Mouse (Mus musculus) liver, embryonic 11.5 days (tissue): ENCODE data around the gene Dock2. TPM values are rescaled to one million over a fixed set of nuclear protein-coding genes. Genes with fewer than 3 reads are reported as not detected.

Experiments used
- ATAC-seq: fragments of 200-750 bp; cut with Nextera tagmentation; replicated peaks from 2 replicates; pipeline ENCODE4 v1.8.0; 2017; ENCODE audit warnings: moderate number of reproducible peaks, mild to moderate bottlenecking, moderate TSS enrichment, moderate library complexity; ENCODE audit not compliant: low FRiP score
- DNase-seq: peaks from one replicate; pipeline ENCODE4 v3.0.0-alpha.2; 2017; ENCODE audit warnings: low spot score
- H3K27ac ChIP-seq: fragments of 300-500 bp; sonication (generic); 2 replicates; pipeline ENCODE4 v1.5.1; 2014; ENCODE audit warnings: mild to moderate bottlenecking, low read depth, low read length, control low read depth
- H3K27me3 ChIP-seq: fragments of 300-500 bp; sonication (generic); replicated peaks from 2 replicates; pipeline ENCODE4 v1.6.1; 2014; ENCODE audit warnings: low read length, mixed read lengths; ENCODE audit not compliant: control insufficient read depth, insufficient read depth
- H3K36me3 ChIP-seq: fragments of 300-500 bp; sonication (generic); 2 replicates; pipeline ENCODE4 v1.6.1; 2014; ENCODE audit warnings: mild to moderate bottlenecking, low read length, moderate library complexity, mixed read lengths; ENCODE audit not compliant: control insufficient read depth, insufficient read depth
- H3K4me1 ChIP-seq: fragments of 300-500 bp; sonication (generic); replicated peaks from 2 replicates; pipeline ENCODE4 v1.6.1; 2014; ENCODE audit warnings: low read length, mixed read lengths; ENCODE audit not compliant: control insufficient read depth, insufficient read depth
- H3K4me2 ChIP-seq: fragments of 300-500 bp; sonication (generic); 2 replicates; pipeline ENCODE4 v1.6.1; 2014; ENCODE audit warnings: mild to moderate bottlenecking, control low read depth, moderate library complexity
- H3K4me3 ChIP-seq: fragments of 300-500 bp; sonication (generic); 2 replicates; pipeline ENCODE4 v1.5.1; 2014; ENCODE audit warnings: low read depth, low read length, control low read depth
- H3K9ac ChIP-seq: fragments of 300-500 bp; sonication (generic); 2 replicates; pipeline ENCODE4 v1.6.1; 2014; ENCODE audit warnings: low read depth, low read length, control low read depth
- H3K9me3 ChIP-seq: fragments of 300-500 bp; sonication (generic); 2 replicates; pipeline ENCODE4 v1.6.1; 2016; ENCODE audit warnings: low read length, inconsistent platforms, mixed read lengths; ENCODE audit not compliant: control insufficient read depth
- WGBS: fragments of 180-500 bp; shearing (Covaris S2); extraction: QIAGEN DNeasy Blood & Tissue Kit; methylation state at CpG from one replicate; pipeline ENCODE4 v1.1.7; 2014; 5-methylcytosine and 5-hydroxymethylcytosine counted together
- polyA plus RNA-seq: library from polyadenylated mRNA; unstranded; fragments of >200 nt; fragmentation: Nextera tagmentation; extraction: Ambion mirVana; gene quantifications from 2 replicates; pipeline ENCODE4 v1.2.1, GENCODE M21; 2014

Dock2 gene
- polyA plus RNA-seq, 1 experiment from 2014 or later: 6.6 TPM

DNA sequence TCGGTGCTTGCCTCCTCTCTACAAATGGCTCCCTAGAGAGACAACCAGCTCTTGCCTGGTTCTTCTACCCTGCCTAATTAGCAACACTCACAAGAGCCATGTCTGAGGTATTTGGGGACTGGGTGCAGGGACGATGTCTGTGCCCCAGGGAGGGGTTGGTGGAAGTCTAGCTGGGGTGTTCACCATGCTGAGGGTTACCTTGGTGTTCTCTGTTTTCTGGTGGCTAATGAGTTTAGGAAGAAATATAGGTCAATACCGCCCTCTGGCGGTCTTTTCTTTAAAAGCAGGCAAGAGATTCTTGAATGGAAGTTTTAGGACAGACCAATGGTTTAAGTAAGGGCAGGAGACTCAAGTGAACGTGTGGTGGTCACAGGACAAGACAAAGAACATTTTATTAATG is 570.8 kb downstream of the Dock2 start:
- WGBS: 19% methylated on average over 5 of the region's 5 CpGs
- DNase-seq (no peak), ATAC-seq (no peak)
- no peak overlapping the region for H3K4me2 ChIP-seq
- H3K4me1 ChIP-seq: no peaks in the 10 kb centered on the region
- H3K9ac ChIP-seq: no peak overlapping the region
- H3K4me3 ChIP-seq: no peak overlapping the region
- H3K36me3 ChIP-seq: no peaks in the 10 kb centered on the region
- no peaks in the 10 kb centered on the region for H3K9me3 ChIP-seq
- H3K27me3 ChIP-seq: no peaks in the 10 kb centered on the region
- H3K27ac ChIP-seq: no peak overlapping the region

DNA sequence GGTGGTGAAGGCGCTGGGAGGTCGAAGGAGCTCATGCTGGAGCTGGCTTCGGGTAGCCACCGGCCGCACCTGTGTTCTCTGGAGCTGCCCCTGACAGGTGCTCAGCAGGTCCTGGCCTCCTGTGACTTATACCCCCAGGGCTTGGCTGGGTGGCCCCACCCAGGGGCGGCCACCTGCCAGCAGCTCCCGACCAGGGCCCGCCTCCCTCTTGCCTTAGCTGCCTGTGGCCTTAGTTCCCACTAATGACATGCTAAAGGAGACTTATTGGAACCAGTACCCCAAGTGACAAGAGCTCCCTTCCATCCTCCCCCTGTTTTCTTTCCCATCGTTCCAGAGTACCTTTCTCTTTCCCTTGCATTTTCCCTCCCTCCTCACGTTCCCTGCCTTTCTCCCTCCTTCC is 575.7 kb downstream of the Dock2 start, which contains the start of gene Foxi1:
Foxi1 (minus strand) TSS at position 101 of the 400 bp plus-strand sequence.
- Histone ChIP-seq H3K27me3 (no peaks in the 10 kb centered on the region; the same call in 1 of the 2 replicates), H3K36me3 (no peaks in the 10 kb centered on the region), H3K9ac (no peak within 1 kb of the TSS), H3K4me1 (no peaks in the 10 kb centered on the region), H3K4me3 (no peak within 1 kb of the TSS), H3K4me2 (no peak within 1 kb of the TSS), H3K9me3 (no peaks in the 10 kb centered on the region), H3K27ac (no peak within 1 kb of the TSS)
- ATAC-seq (no peak), DNase-seq (no peak)
- WGBS: 70% methylated on average over 10 of the region's 10 CpGs

DNA sequence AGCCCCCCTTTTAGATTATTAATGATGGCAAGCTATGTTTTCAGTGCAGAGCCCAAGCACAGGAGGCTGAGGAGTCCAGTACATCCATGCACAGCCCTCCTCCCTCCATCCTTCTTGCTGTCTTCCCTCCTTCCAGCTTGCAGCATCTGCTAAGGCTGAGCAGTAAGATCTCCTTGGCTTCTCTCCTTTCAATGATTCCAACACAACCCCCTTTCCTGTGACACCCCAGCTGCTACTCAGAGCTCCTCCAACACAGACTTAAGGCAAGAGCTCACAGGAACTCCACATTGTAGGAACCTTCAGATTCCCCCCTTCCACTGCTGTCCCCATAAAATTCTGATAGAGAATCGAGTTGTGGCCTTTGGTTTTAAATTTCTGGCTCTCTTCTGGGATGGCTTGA is 580.9 kb downstream of the Dock2 start:
- H3K9ac ChIP-seq: no peak overlapping the region

DNA sequence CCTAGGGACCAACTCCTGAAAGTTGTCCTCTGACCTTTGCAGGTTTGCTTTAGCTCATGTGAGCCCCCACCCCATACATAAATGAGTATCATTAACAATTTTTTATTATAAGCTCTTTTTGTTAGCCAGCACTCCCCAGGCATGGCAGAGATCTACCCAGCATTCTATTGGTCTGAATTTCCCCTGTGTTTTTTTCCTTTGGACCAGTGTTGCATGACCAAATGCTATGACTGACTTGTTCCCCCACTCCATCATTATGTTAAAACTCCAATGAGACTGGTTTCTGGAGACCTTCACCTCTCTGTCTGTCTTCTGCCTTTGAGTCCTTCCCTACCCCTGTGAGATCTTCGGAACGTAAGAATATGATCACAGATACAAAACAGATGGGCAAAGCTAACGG is 588.5 kb downstream of the Dock2 start:
- H3K9ac ChIP-seq: no peak overlapping the region
- no peak overlapping the region for H3K27ac ChIP-seq
- no peaks in the 10 kb centered on the region; the same call in 1 of the 2 replicates for H3K27me3 ChIP-seq
- ATAC-seq (no peak), DNase-seq (no peak)
- no peaks in the 10 kb centered on the region for H3K9me3 ChIP-seq
- H3K4me1 ChIP-seq: no peaks in the 10 kb centered on the region
- WGBS: 87% methylated on average over 3 of the region's 3 CpGs
- no peak overlapping the region for H3K4me2 ChIP-seq
- no peaks in the 10 kb centered on the region for H3K36me3 ChIP-seq
- no peak overlapping the region for H3K4me3 ChIP-seq

More for the DNA sequence above, 580.9 kb downstream of the Dock2 start:
- DNase-seq: no peak
- H3K4me3 ChIP-seq: no peak overlapping the region
- no peak overlapping the region for H3K27ac ChIP-seq
- H3K9me3 ChIP-seq: no peaks in the 10 kb centered on the region
- no peaks in the 10 kb centered on the region for H3K36me3 ChIP-seq
- ATAC-seq: no peak
- 47% methylated on average over 1 of the region's 1 CpGs for WGBS
- no peaks in the 10 kb centered on the region for H3K4me1 ChIP-seq
- no peak overlapping the region for H3K4me2 ChIP-seq
- no peaks in the 10 kb centered on the region; the same call in 1 of the 2 replicates for H3K27me3 ChIP-seq

DNA sequence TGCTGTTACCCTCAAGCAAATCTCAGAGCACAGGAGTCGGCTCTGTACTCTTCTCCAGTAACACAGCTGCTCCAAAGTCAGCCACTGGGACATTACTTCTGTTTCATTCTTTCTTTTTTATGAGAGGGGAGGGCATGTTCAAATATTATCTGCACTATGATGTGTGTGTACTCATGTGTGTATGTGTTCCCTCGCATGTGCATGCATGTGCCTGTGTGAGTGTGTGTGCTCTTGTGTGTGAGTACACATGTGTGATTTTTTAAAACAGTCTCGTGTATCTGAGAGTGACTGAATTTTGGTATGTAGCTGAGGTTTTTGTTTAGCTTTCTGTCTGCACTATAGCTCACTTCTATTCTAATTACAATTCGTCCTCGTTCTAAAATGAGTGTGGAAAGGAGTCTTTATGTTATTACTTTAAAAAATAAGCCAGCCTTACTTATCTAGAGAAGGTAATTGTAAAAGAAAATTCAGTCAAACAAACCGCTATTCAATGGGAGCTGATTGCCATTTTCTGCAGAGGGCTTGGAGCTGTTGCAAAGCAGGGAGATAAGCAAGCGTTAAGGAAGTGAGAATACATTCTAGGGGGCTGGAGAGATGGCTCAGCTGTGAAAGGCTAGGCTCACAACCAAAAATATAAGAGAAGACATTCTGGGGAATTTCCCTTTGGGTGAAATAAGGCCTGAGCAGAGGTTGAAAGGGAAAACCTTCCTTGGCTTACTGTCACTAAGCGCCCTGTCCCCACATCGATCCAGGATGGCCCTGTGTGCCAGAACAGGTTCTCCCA is 589.3 kb downstream of the Dock2 start:
- Histone ChIP-seq H3K9me3 (no peaks in the 10 kb centered on the region), H3K4me1 (no peaks in the 10 kb centered on the region), H3K27me3 (no peaks in the 10 kb centered on the region; the same call in 1 of the 2 replicates), H3K4me2 (no peak overlapping the region), H3K36me3 (no peaks in the 10 kb centered on the region), H3K27ac (no peak overlapping the region), H3K9ac (no peak overlapping the region), H3K4me3 (no peak overlapping the region)
- ATAC-seq: no peak
- WGBS: 54% methylated on average over 9 of the region's 9 CpGs
- DNase-seq: no peak

DNA sequence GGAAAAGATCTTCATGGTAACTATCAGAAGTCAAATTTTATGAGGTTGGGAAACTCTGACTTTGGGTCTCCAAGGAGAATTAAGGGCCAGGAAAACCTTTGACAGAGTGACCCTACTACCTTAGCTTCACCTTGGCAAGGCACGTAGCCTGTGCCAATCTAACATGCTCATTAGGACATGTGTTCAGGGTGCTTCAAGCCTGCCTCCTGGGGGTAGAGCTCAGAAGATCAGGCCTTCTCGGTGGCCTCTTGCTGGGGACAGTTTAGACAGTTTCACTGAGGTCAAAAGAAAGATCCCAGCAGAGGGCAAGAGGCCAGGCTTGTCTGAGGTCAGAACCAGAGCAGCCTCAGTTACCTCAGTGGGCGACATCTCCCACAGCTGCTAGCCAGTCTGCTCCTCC is 590.0 kb downstream of the Dock2 start:
- WGBS: 48% methylated on average over 3 of the region's 3 CpGs
- H3K4me2 ChIP-seq: no peak overlapping the region
- DNase-seq (no peak), ATAC-seq (no peak)
- no peak overlapping the region for H3K27ac ChIP-seq
- H3K9me3 ChIP-seq: no peaks in the 10 kb centered on the region
- no peaks in the 10 kb centered on the region for H3K4me1 ChIP-seq
- no peaks in the 10 kb centered on the region; the same call in 1 of the 2 replicates for H3K27me3 ChIP-seq
- H3K4me3 ChIP-seq: no peak overlapping the region
- H3K36me3 ChIP-seq: no peaks in the 10 kb centered on the region
- H3K9ac ChIP-seq: no peak overlapping the region

DNA sequence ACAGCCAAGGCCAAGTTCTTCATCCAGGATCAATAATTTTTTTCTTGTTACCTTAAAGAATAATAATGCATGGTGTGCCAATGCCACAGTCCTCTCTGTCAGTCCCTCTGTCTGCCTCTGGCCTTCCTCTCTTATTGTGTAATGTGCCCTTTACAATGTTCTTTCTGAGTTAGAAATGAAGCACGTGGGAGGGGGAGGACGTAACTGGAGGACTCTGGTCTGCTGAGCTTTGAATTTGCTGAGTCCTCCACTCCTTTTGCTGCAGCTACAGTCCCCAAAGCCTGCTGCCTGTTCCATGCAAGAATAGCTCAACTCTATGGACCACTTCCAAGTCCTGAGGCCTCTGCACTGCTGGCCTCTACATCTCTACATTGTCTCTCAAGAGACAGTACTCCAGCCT is 599.4 kb downstream of the Dock2 start:
- Histone ChIP-seq H3K4me1 (no peaks in the 10 kb centered on the region), H3K9ac (no peak overlapping the region), H3K9me3 (no peaks in the 10 kb centered on the region), H3K4me3 (no peak overlapping the region), H3K27me3 (no peaks in the 10 kb centered on the region), H3K36me3 (no peaks in the 10 kb centered on the region), H3K4me2 (no peak overlapping the region), H3K27ac (no peak overlapping the region)
- no peak for DNase-seq
- 68% methylated on average over 2 of the region's 2 CpGs for WGBS
- no peak for ATAC-seq

DNA sequence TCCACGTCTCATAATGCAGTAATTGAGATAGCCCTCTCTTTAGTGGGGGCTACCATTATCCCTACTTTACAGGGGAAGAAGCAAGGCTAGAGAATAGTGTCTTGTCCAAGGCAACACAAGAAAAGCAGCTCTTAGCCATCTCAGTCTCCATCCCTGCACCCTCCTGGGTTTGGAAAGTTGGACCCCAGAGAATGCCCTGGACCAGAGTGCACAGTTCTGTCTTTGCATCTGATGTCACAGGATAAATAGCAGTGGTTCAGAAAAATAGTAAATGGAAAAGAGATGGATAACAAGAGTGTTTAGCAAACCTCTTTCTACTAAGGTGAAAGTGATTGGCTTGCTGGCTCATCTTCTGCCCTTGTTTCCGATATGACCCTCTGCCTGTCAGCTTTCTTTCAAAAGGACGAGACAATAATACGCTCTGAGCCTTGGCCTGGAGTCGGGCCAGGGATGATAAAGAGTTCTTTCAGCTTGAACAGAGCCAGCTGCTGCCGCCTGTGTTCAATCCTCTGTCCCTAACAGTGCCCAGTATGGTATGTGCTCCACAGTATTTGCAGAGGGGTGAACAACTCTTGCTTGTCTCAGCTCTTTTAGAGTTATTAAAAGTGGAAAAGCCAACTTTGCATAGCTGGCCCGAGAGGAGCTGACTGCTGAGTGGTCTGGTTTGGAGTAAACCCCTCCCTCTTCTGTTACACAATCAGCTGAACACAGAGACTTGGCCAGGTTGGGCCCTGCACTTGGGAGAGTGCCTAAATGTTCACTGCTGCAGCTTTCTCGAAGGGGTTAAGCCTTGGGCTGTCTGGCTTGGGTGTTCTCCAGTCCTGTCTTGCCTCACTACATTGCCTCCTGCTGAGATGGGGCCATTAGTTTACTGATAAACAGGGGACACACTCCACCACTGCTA is 602.2 kb downstream of the Dock2 start:
- Histone ChIP-seq H3K36me3 (no peaks in the 10 kb centered on the region), H3K27ac (no peak overlapping the region), H3K9me3 (no peaks in the 10 kb centered on the region), H3K4me3 (no peak overlapping the region), H3K4me1 (no peaks in the 10 kb centered on the region), H3K27me3 (no peaks in the 10 kb centered on the region), H3K9ac (no peak overlapping the region), H3K4me2 (no peak overlapping the region)
- WGBS: 50% methylated on average over 8 of the region's 8 CpGs
- ATAC-seq (no peak), DNase-seq (no peak)
